Mouse (Mus musculus): ENCODE data around the gene Lrrc41.

DNA sequence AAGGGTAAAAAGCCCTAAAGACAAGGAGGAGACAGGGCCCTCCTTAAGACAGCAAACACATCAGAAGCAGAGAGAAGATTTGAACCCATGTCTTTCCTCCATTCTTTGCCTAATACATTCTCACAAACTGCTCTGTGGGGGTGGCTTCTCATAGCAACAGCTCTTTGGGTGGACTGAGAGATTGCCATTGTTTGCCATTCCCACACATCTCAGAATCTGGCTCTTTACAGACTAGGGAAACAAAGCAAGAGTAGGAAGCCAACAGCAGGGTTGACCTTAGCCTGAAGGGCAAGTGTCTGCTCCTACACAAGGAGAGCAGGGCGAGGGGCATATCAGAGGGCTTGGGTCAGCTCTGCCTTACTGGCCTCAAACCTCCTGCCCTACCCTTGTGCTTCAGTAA lies 66.7 kb downstream of the Lrrc41 start:
- no peak for TF ChIP-seq CTCF (conservative IDR thresholded peaks at IDR 0.05; ENCODE audit: insufficient read depth, insufficient read length, low read depth, low read length)
- TF ChIP-seq POLR2A (IDR thresholded peaks at IDR 0.05; ENCODE audit: low read depth, low read length): no peak
